Comparison of ENCODE assay signal across 25 mouse cellular contexts in genomic region chr10:38439286-38439685, GRCm38 (mm10).
"Had no signal": no experiment of that assay in that cellular context is flagged by ENCODE, and none has a peak within 500 bp of the region (broad histone marks: within the 10 kb centered on the region; RNA-seq: fewer than 3 reads in every experiment).

No protein-coding gene starts in this region.

- DNase-seq: gastrocnemius, postnatal 14 days; gastrocnemius, postnatal 36 days; heart, adult 18-20 months; heart, postnatal 14 days; heart, postnatal 36 days; kidney, adult 11 months; kidney, adult 2 months; kidney, adult 9 months; kidney, postnatal 14 days; kidney, postnatal 36 days; layer of hippocampus, adult 9-11 months; layer of hippocampus, postnatal 36 days; left cerebral cortex, postnatal 4 days had no signal

- H3K4me1 ChIP-seq: heart, embryonic 10.5 days; heart, embryonic 12.5 days; hindbrain, embryonic 13.5 days; hindbrain, embryonic 15.5 days; kidney, embryonic 15.5 days; limb, embryonic 13.5 days; limb, embryonic 15.5 days had no signal

- H3K9me3 ChIP-seq: heart, embryonic 10.5 days; heart, embryonic 12.5 days; hindbrain, embryonic 13.5 days; hindbrain, embryonic 15.5 days; kidney, embryonic 15.5 days; limb, embryonic 13.5 days; limb, embryonic 15.5 days had no signal

- H3K9ac ChIP-seq: heart, embryonic 12.5 days; hindbrain, embryonic 13.5 days; hindbrain, embryonic 15.5 days; kidney, embryonic 15.5 days; limb, embryonic 13.5 days; limb, embryonic 15.5 days; liver, embryonic 14.5 days had no signal

- H3K36me3 ChIP-seq: heart, embryonic 10.5 days; heart, embryonic 12.5 days; hindbrain, embryonic 13.5 days; hindbrain, embryonic 15.5 days; kidney, embryonic 15.5 days; limb, embryonic 13.5 days; limb, embryonic 15.5 days had no signal

- H3K27me3 ChIP-seq: heart, embryonic 12.5 days; hindbrain, embryonic 13.5 days; hindbrain, embryonic 15.5 days; kidney, embryonic 15.5 days; limb, embryonic 13.5 days; limb, embryonic 15.5 days had no signal

- H3K4me3 ChIP-seq: heart, embryonic 10.5 days; heart, embryonic 12.5 days; hindbrain, embryonic 13.5 days; hindbrain, embryonic 15.5 days; kidney, embryonic 15.5 days; limb, embryonic 13.5 days; limb, embryonic 15.5 days had no signal

- H3K27ac ChIP-seq: heart, embryonic 10.5 days; hindbrain, embryonic 13.5 days; hindbrain, embryonic 15.5 days; hindbrain, postnatal 0 days; kidney, embryonic 15.5 days; kidney, postnatal 0 days; limb, embryonic 13.5 days; limb, embryonic 15.5 days; liver, embryonic 14.5 days had no signal

- ATAC-seq: hindbrain, postnatal 0 days; intestine, embryonic 16.5 days had no signal

- H3K4me2 ChIP-seq: heart, embryonic 12.5 days; hindbrain, embryonic 13.5 days; hindbrain, embryonic 15.5 days; kidney, embryonic 15.5 days; limb, embryonic 13.5 days; limb, embryonic 15.5 days; liver, embryonic 11.5 days had no signal
